In genomic region chr2:133552031-133552841, GRCm38 (mm10) we compare ENCODE assay signal across 8 mouse cellular contexts. TPM values are rescaled to one million over a fixed set of nuclear protein-coding genes. Genes with fewer than 3 reads are reported as not detected.
DNase-seq lines count a peak whose midpoint lies in the region; ATAC-seq and TF ChIP-seq lines count a peak whose summit lies in the region.

Gene Bmp2 (plus strand): TSS chr2:133552159.

- H3K4me3 ChIP-seq in hindbrain, embryonic 11.5 days (ENCODE audit: low read depth, low read length), result peak within 1 kb of the TSS; percentile 52
- H3K4me3 ChIP-seq in lung, postnatal 0 days (ENCODE audit: low read depth, low read length), result peak within 1 kb of the TSS; percentile 49

- WGBS in hindbrain, embryonic 11.5 days, result under 1% methylated on average over 85 of the region's 110 CpGs
- under 1% methylated on average over 74 of the region's 110 CpGs for WGBS in lung, postnatal 0 days

- peaks cover 52% of the 10 kb centered on the region for H3K27me3 ChIP-seq in hindbrain, embryonic 11.5 days (ENCODE audit: control insufficient read depth, insufficient read depth, low read length)
- H3K27me3 ChIP-seq in lung, postnatal 0 days (replicated peaks; ENCODE audit: insufficient read depth, low read length), result peaks cover 13% of the 10 kb centered on the region

- DNase-seq in ES-CJ7 (ENCODE audit: low read depth, low spot score), result peak; percentile 36
- peak; percentile 49 to 50 for DNase-seq in adrenal gland, postnatal 4 days (ENCODE audit: low spot score in 2 of 2)
- peak; percentile 44 to 51 for DNase-seq in frontal cortex, postnatal 36 days (ENCODE audit: low spot score in 2 of 2)
- peak; percentile 74 for DNase-seq in hindbrain, embryonic 11.5 days (ENCODE audit: low spot score)
- DNase-seq in layer of hippocampus, postnatal 25 days (ENCODE audit: extremely low spot score in 1 of 2, low spot score in 1 of 2), result peak; percentile 33 to 47
- DNase-seq in lung, postnatal 0 days (ENCODE audit: low spot score), result peak; percentile 82
- peak; percentile 82 for DNase-seq in ovary, postnatal 36 days (ENCODE audit: low spot score)

- H3K27ac ChIP-seq in hindbrain, embryonic 11.5 days (ENCODE audit: low read depth, low read length), result no peak within 1 kb of the TSS
- H3K27ac ChIP-seq in lung, postnatal 0 days (ENCODE audit: low read length), result no peak within 1 kb of the TSS

- no peaks in the 10 kb centered on the region for H3K36me3 ChIP-seq in hindbrain, embryonic 11.5 days (ENCODE audit: control insufficient read depth, insufficient read depth, low read length)
- H3K36me3 ChIP-seq in lung, postnatal 0 days (ENCODE audit: insufficient read depth, low read length), result no peaks in the 10 kb centered on the region

- H3K9me3 ChIP-seq in hindbrain, embryonic 11.5 days (ENCODE audit: control insufficient read depth, low read length), result no peaks in the 10 kb centered on the region
- no peaks in the 10 kb centered on the region for H3K9me3 ChIP-seq in lung, postnatal 0 days (ENCODE audit: low read length)

- H3K4me1 ChIP-seq in hindbrain, embryonic 11.5 days (replicated peaks; ENCODE audit: control insufficient read depth, insufficient read depth, low read length), result peaks cover 4% of the 10 kb centered on the region; the same call in 1 of the 2 replicates
- H3K4me1 ChIP-seq in lung, postnatal 0 days (ENCODE audit: insufficient read depth, low read depth, low read length), result no peaks in the 10 kb centered on the region

- no peak for TF ChIP-seq EP300 in lung, postnatal 0 days (IDR thresholded peaks at IDR 0.05)

- peak; percentile 18; the same call in 1 of the 2 replicates for TF ChIP-seq CTCF in lung, postnatal 0 days (IDR thresholded peaks at IDR 0.05)

- peak within 1 kb of the TSS; percentile 36 for H3K9ac ChIP-seq in hindbrain, embryonic 11.5 days (ENCODE audit: low read depth, low read length)
- peak within 1 kb of the TSS; percentile 37 for H3K9ac ChIP-seq in lung, postnatal 0 days (replicated peaks; ENCODE audit: low read depth)

- H3K4me2 ChIP-seq in hindbrain, embryonic 11.5 days (replicated peaks; ENCODE audit: low read depth, low read length), result peak within 1 kb of the TSS; percentile 94
- H3K4me2 ChIP-seq in lung, postnatal 0 days (replicated peaks; ENCODE audit: low read depth, low read length), result peak within 1 kb of the TSS; percentile 80

- ATAC-seq in hindbrain, embryonic 11.5 days (ENCODE audit: low FRiP score), result peak; percentile 71
- ATAC-seq in lung, postnatal 0 days, result peak; percentile 81
- ATAC-seq in megakaryocyte-erythroid progenitor cell, adult 5-6 weeks (replicated peaks; ENCODE audit: low FRiP score, low TSS enrichment, poor library complexity, severe bottlenecking), result no peak

RNA-seq across cellular contexts. Expression of gene Bmp2, which starts in this region (rescaled TPM):
- 10 to 100 TPM; 18.5 to 21.3 TPM for total RNA-seq in adrenal gland, postnatal 4 days (2021)
- 0.99 and 1.6 TPM in 2 replicates for polyA plus RNA-seq in hindbrain, embryonic 11.5 days (2014; fragmentation: Nextera tagmentation; extraction: Ambion mirVana)
- 1 to 10 TPM; 2.5 to 3.0 TPM for total RNA-seq in layer of hippocampus, postnatal 25 days (2021)
- 9.1 and 9.3 TPM in 2 replicates for polyA plus RNA-seq in lung, postnatal 0 days (2015; fragmentation: Nextera tagmentation; extraction: Ambion mirVana)
- total RNA-seq in megakaryocyte-erythroid progenitor cell, adult 5-6 weeks (2014; fragmentation: Nextera tagmentation), result not detected in 2 replicates
- 0.47 TPM in 1 of 2 replicates, not detected in the other for total RNA-seq in megakaryocyte-erythroid progenitor cell, adult 5-6 weeks (2017)

Comparison
In these comparisons a context has a peak if more than half of its experiments do, and no peak if none do; other contexts are left out.
1. RNA of gene Bmp2 (total RNA-seq): 18.5 to 21.3 TPM in adrenal gland, postnatal 4 days; 2.5 to 3.0 TPM in layer of hippocampus, postnatal 25 days and 0.47 TPM in megakaryocyte-erythroid progenitor cell, adult 5-6 weeks; every median in the first group is over 4 times any median in the second.
2. Peak in every context shown above with its lines, with median percentiles within 50 percentile points of each other: DNase-seq.